Mouse (Mus musculus) embryonic fibroblast, embryonic 13.5 days (primary cell): ENCODE data around the gene Pde4c. TPM values are rescaled to one million over a fixed set of nuclear protein-coding genes. Genes with fewer than 3 reads are reported as not detected.
A peak's percentile ranks its signal among the peaks of the same experiment; 100 is the strongest.

Source experiments
- H3K27ac ChIP-seq: 2 replicates; pipeline ENCODE4 v1.5.1; 2012; ENCODE audit warnings: low read length, control low read depth, inconsistent platforms; ENCODE audit not compliant: insufficient read depth
- H3K4me1 ChIP-seq: 2 replicates; pipeline ENCODE4 v1.6.1; 2011; ENCODE audit warnings: low read length; ENCODE audit not compliant: control insufficient read depth, insufficient read depth
- H3K4me3 ChIP-seq: 2 replicates; pipeline ENCODE4 v1.5.1; 2011; ENCODE audit warnings: mild to moderate bottlenecking, control low read depth, low read length; ENCODE audit not compliant: insufficient read depth
- CTCF ChIP-seq: IDR thresholded peaks from 2 replicates; pipeline ENCODE4 v1.5.1; 2011; ENCODE audit warnings: mild to moderate bottlenecking, control low read depth, low read length, moderate library complexity, borderline replicate concordance; ENCODE audit not compliant: insufficient read depth
- POLR2A ChIP-seq: IDR thresholded peaks from 2 replicates; pipeline ENCODE4 v1.6.1; 2011; ENCODE audit warnings: low read depth, mild to moderate bottlenecking, control low read depth, low read length, moderate library complexity
- polyA plus RNA-seq: library from polyadenylated mRNA; stranded (reverse); fragments of >200 nt; gene quantifications from 2 replicates; pipeline ENCODE4 v1.2.4, GENCODE M21; 2011; ENCODE audit warnings: low read depth; ENCODE audit not compliant: missing spikeins, insufficient read length

Pde4c gene
- polyA plus RNA-seq, 1 experiment: not detected

DNA sequence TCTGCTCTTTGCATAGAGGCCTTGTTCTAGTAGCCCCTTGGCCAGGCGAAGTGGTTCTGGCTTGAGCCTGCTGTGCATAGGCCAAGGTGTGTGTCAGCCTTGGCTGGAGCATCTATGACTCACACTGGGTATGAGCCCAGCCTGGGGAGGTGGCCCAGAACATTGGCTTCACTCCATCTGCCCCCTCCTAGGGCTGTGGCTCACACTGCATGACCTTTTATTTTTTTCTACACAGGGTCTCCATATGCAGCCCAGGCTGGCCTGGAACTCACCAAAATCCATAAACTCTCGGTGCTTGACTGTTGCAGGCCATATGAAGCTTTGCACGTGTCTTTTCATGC is 20.7 kb upstream of the Pde4c start:
- Histone ChIP-seq H3K27ac (peak overlapping the region; percentile 37), H3K4me1 (peaks cover 4% of the 10 kb centered on the region), H3K4me3 (no peak overlapping the region)
- TF ChIP-seq POLR2A (no peak; the same call in 1 of the 2 replicates), CTCF (no peak)

DNA sequence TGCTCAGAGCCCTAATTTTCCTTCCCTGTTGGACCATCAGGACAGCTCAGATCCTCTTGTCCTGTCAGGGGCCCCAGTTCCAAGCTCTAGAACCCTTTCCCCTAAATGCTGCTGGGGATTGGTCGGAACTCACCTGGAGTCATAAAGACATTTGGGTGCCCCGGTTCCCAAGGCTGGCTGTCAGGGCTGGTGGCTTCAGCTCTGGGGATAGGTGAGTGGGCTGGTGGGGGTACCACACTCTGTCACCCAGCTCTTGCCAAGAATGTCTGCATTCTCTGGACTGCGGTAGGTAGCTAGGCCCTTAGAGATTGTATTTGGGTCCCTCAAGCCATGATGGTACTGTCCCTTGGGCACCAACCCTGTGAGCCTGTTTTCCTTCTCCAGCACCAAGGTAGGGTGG is 20.2 kb upstream of the Pde4c start, which contains the start of gene Iqcn:
TSS of gene Iqcn (plus strand) at position 171 of the 400 bp plus-strand sequence.
- TF ChIP-seq CTCF (no peak), POLR2A (no peak)
- Histone ChIP-seq H3K4me1 (peaks cover 4% of the 10 kb centered on the region), H3K27ac (peak within 1 kb of the TSS; percentile 37), H3K4me3 (no peak within 1 kb of the TSS)

DNA sequence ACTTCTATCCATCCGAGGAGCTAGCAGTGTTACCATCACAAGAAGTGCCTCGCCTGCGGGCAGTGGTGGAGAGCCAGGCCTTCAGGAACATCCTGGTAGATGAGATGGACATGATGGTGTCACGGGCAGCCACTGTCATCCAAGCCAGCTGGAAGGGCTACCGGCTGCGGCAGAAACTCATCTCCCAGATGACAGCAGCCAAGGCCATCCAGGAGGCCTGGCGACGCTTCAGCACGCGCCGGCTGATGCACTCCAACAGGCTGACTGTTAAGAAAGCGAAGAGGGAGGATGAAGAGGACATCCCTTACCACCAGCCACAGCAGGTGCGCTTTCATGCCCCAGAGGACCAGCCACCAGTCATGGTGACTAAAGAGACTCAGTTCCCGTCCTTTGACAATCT is 15.2 kb upstream of the Pde4c start:
- no peaks in the 10 kb centered on the region for H3K4me1 ChIP-seq
- no peak overlapping the region for H3K27ac ChIP-seq
- TF ChIP-seq POLR2A: no peak
- TF ChIP-seq CTCF: no peak
- no peak overlapping the region for H3K4me3 ChIP-seq

DNA sequence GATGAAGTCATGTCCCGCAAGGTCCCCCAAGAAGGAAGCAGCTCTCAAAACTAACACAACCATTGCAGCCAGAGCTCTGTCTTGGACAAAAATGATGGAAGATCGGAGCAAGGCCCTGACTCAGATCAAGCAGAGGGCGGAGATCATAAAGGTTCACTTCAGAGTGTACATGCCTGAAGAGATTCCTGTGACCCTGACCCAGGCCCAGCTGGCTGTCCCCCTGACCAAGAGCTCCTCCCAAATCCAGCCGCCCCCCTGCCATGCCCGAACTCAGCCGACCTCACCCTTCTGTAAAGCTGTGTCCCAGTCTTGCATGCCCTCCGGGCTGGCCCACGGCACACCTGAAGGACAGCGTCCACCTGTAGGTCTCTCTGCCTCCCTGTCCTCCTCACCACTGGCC is 13.7 kb upstream of the Pde4c start:
- Histone ChIP-seq H3K4me3 (no peak overlapping the region), H3K27ac (no peak overlapping the region), H3K4me1 (no peaks in the 10 kb centered on the region)
- TF ChIP-seq POLR2A (no peak), CTCF (no peak)

DNA sequence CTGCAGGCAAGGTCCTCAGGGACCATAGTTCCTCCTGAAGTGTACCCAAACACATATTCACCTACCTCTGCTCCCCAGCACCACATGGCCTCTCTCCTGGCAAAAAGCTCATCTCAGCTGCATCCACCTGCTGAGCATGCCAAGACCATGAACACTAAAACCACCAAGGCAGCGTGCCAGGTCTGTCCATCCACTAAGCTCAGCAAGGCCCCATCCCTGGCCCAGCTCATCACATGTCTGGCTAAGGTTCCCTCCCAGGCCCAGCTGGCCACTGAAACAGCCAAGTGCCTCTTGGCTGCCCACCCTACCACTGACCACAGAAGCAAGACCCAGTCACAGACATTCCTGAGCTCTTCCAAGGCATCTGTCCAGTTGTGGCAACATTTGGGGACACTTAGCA is 13.2 kb upstream of the Pde4c start:
- Histone ChIP-seq H3K4me3 (no peak overlapping the region), H3K4me1 (no peaks in the 10 kb centered on the region), H3K27ac (no peak overlapping the region)
- TF ChIP-seq CTCF (no peak), POLR2A (no peak)

DNA sequence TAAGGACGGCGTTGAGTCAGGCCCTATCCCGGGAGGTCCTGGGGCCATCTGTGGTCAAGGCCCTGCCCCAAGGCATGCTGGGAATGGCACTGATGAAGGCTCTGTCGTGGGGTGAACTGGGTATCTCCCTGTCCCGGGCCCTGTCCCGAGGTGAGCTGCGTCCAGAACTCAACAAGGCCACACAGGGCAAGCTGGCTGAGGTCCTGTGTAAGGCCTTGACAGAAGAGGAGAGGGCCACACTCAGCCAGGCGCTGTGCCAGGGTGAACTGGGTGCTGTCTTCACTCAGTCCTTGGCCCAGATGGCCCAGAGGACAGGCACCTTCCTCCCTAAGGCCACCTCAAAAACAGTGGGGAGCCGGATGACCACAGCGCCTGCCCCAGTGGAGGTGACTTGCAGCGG is 12.5 kb upstream of the Pde4c start:
- H3K4me3 ChIP-seq: no peak overlapping the region
- no peak for TF ChIP-seq POLR2A
- no peak for TF ChIP-seq CTCF
- H3K4me1 ChIP-seq: no peaks in the 10 kb centered on the region
- no peak overlapping the region for H3K27ac ChIP-seq

DNA sequence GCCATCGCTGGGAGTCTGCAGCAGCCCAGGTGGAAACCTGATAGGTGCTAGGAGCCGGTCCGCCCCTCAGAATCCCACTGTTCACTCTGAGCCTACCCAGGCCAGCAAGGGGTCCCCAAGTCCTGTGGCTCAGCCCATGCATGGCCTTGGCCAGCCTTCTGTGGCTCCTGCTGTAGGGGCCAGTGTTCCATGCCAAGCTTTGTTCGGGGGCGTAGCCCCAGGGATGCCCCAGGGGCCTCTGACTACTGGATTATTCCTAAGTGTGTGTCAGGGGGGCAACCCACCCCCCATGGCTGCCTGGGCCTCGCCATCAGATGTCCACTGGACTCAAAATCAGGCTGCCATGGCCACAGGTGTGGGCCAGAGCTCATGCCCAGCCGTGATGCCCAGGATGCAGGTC is 9.5 kb upstream of the Pde4c start:
- Histone ChIP-seq H3K4me3 (no peak overlapping the region), H3K27ac (no peak overlapping the region), H3K4me1 (no peaks in the 10 kb centered on the region)
- TF ChIP-seq CTCF: no peak

DNA sequence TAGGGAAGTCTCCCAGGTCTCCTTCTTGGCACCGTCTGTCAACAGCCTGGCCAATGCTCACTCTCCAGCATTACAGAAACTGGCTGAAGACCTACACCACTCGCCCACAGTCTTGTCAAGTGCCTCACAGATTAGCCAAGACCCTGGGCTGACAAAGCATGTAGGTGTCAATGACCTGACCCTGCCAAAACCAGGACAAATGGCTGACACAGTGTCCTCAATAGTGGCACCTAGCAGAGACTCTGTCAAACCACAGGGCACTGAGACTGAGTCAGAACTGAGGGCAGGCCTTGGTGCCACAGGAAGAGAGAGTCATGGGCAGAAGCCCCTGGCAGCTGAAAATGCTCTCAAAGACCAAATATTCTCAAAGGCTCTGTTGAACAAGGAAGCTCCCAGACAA is 8.4 kb upstream of the Pde4c start:
- TF ChIP-seq CTCF: no peak
- no peak for TF ChIP-seq POLR2A
- no peak overlapping the region for H3K4me3 ChIP-seq
- H3K4me1 ChIP-seq: no peaks in the 10 kb centered on the region
- H3K27ac ChIP-seq: no peak overlapping the region

DNA sequence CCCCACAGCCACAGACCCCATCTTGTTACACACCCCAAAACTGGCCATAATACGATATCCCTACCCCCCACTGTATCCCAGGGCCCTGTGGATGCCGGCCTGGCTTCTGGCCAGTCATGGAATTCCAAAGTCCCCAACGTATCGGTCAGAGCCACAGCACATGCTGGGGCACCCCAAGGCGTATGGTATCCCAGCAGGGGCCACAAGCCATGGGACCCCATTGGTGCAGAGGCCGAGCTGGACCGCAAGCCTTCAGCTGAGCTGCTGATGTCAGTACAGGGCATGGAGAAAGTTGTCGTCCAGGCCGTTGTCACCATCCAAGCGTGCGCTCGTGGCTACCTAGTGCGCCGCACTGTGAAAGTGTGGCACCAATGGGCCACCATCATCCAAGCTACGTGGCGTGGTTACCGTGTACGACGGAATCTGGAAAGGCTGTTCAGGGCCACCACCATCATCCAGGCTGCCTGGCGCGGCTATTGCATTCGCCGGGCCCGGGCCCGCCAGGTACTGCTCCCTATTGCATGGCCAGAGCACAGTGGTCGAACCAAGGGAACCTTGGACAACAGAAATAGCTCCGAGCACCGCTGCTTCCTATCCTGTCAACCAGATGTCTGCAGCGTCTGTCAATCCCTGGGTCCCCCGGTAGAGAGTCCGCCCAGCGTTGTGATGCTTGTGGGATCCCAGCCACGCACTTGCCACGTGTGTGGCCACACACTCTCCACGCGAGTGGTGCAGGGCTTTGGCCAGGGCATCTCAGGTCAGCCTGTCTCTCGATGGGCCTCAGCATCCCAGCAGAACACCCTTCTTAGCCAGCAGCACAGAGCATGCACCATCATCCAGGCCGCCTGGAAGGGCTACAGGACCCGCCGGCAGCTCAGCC is 6.8 kb upstream of the Pde4c start:
- H3K4me1 ChIP-seq: no peaks in the 10 kb centered on the region
- no peak overlapping the region for H3K4me3 ChIP-seq
- no peak overlapping the region for H3K27ac ChIP-seq
- TF ChIP-seq CTCF (no peak), POLR2A (no peak)

DNA sequence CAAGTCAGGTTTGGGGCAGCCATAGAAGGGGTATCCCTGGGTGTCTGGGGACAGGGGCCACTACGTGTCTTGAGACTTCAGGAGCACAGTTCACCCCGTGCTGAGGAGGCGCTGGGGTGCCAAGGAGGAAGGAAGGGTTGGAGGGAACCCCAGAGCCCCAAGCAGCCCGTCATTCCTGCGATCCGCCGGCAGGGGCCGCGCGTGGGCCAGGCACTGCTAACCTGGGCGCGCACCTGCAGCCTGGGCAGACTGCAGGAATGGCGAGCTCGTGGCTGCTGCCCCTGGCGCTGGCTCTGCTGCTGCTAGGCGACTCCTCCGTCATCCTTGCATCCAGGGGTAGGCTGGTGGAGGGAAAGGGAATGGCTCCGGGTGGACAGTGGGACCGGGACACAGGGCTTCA is 5.2 kb upstream of the Pde4c start, which contains the start of gene Gm3336:
TSS of gene Gm3336 (plus strand) at position 247 of the 400 bp plus-strand sequence.
- Histone ChIP-seq H3K4me1 (no peaks in the 10 kb centered on the region), H3K4me3 (no peak within 1 kb of the TSS), H3K27ac (no peak within 1 kb of the TSS)
- TF ChIP-seq POLR2A (no peak), CTCF (peak; percentile 68)
